Mouse (Mus musculus): Measurements from ENCODE around the gene Eif6. TPM values are rescaled to one million over a fixed set of nuclear protein-coding genes. Genes with fewer than 3 reads are reported as not detected.

Eif6 gene
- polyA plus RNA-seq, 1 experiment from 2014 or later = 186 TPM

DNA sequence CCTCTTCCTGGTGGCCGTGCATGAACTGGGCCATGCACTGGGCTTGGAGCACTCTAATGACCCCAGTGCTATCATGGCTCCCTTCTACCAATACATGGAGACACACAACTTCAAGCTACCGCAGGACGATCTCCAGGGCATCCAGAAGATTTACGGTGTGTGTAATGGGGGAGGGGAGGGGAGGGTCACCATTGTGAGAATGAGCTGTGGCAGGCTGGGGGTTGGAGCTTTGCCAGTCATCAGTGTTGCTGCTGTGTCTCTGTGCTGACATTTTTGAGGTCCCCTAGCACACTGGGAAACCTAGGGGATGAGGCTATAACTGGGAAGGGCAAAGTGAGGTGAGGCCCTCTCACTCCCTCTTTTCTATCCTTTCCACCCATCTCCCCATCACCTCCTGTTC is 19.3 kb downstream of the Eif6 start:
- WGBS = 56% methylated on average over 4 of the region's 4 CpGs

DNA sequence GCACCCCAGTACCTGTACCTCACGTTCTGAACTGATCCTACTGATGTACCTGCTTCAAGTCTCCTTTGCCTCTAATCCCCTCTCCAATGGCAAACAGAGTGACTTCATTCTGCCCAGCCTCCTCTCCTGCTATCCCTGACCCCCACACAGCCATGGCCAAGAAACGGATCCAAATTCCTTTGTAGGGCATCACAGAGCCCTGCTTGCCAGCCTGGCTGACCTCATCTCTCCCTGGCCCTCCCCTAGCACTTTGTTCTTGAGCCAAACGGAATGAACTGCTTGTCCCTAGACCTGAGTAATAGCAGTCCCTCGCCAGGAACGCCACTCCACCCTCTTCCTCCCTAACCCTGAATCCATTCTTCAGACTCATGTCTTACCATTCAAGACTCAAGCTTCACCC is 20.2 kb downstream of the Eif6 start:
- Histone ChIP-seq H3K4me1 (replicated peaks) (no peaks in the 10 kb centered on the region), H3K9me3 (no peaks in the 10 kb centered on the region), H3K36me3 (no peaks in the 10 kb centered on the region), H3K4me3 (replicated peaks) (no peak overlapping the region), H3K27ac (no peak overlapping the region), H3K27me3 (peaks cover 4% of the 10 kb centered on the region; the same call in 1 of the 2 replicates), H3K4me2 (no peak overlapping the region), H3K9ac (replicated peaks) (no peak overlapping the region)
- no peak for ATAC-seq (ENCODE audit: insufficient number of reproducible peaks, insufficient read depth, low FRiP score, low TSS enrichment, low read depth)
- whole genome bisulfite sequencing = 70% methylated on average over 5 of the region's 5 CpGs

More for the DNA sequence above, 19.3 kb downstream of the Eif6 start:
- Histone ChIP-seq H3K9ac (replicated peaks) (no peak overlapping the region), H3K4me3 (replicated peaks) (no peak overlapping the region), H3K36me3 (no peaks in the 10 kb centered on the region), H3K4me2 (no peak overlapping the region), H3K4me1 (replicated peaks) (no peaks in the 10 kb centered on the region), H3K27me3 (peaks cover 4% of the 10 kb centered on the region; the same call in 1 of the 2 replicates), H3K9me3 (no peaks in the 10 kb centered on the region), H3K27ac (no peak overlapping the region)
- no peak for ATAC-seq (ENCODE audit: insufficient number of reproducible peaks, insufficient read depth, low FRiP score, low TSS enrichment, low read depth)

DNA sequence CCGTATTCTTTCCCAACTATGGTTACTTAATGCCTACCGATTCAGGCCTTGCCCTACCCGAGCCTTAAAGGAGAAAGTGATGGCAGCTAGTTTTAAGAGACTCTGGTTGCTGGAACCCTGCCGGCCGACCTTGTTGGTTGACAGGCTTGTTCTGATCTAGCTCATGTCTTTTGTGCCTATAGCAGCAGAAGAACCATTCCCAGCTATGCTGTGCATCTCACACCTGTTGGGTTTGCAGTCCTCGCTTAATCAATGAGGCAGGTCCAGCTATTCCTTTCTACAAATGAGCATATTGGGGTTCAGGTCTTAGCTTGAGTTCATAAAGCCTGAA is 20.8 kb downstream of the Eif6 start:
- 82% methylated on average over 6 of the region's 6 CpGs for WGBS
- no peaks in the 10 kb centered on the region for H3K4me1 ChIP-seq (replicated peaks)
- no peak overlapping the region for H3K27ac ChIP-seq
- H3K4me3 ChIP-seq (replicated peaks) = no peak overlapping the region
- no peaks in the 10 kb centered on the region for H3K36me3 ChIP-seq
- H3K4me2 ChIP-seq = no peak overlapping the region
- H3K9ac ChIP-seq (replicated peaks) = no peak overlapping the region
- no peak for ATAC-seq (ENCODE audit: insufficient number of reproducible peaks, insufficient read depth, low FRiP score, low TSS enrichment, low read depth)
- H3K27me3 ChIP-seq = peaks cover 4% of the 10 kb centered on the region; the same call in 1 of the 2 replicates
- H3K9me3 ChIP-seq = no peaks in the 10 kb centered on the region

DNA sequence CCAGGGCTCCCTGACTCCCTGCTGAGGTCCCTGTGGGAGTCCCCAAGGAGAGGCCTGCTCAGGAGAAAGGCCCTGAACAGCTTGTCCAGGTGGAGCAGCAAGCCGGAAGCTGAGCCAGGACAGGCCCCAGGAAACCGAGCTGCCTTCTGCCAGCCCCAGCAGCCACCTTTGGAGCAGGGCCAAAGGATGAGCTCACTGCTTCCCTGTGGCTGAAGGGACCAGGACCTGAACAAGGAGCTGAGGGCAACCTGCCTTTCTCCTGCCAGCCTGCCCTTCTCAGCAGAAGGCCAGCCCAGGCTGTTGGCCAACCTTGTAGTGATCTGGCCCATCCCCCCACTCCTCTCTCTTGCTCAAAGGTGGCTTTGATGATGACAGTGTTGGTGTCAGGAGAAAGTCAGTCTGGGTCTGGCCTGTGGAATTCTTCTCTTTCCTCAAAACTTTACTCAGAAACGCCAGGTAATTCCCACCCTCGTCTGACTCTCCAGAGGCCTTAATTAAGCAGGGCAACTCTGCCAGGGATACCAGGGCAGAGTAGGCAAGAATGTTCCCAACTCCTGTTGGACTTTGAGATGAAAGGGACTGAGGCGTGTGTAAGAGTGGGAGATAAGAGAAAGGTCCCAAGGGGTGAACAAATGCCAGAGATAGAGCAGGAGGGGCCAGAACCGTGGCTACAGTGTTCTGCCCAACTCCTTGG is 21.3 kb downstream of the Eif6 start:
- no peak overlapping the region for H3K27ac ChIP-seq

DNA sequence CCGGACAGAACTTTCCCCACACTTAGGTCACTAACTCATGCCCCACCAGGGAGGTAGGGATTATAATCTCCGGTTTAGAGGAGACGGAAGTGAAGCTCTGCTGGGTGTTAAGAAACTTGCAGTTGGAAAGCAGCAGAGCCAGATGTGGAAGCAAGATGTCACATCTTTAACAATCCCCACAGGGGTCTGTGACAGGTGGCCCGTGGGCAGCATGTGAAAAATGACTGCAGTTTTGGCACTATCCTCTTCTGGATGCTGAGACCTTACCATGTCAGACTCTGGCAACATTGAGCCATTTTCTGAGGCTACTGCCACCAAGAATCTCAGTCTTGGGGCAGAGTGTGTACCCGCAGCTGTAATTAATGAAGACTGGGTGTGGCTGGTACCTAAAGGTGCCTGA is 22.7 kb downstream of the Eif6 start:
- 69% methylated on average over 5 of the region's 5 CpGs for WGBS
- Histone ChIP-seq H3K4me1 (replicated peaks) (no peaks in the 10 kb centered on the region), H3K4me2 (no peak overlapping the region), H3K27me3 (0 out of 2 replicates have a peak, but pooled peaks cover 4% of the 10 kb centered on the region), H3K27ac (no peak overlapping the region), H3K36me3 (no peaks in the 10 kb centered on the region), H3K4me3 (replicated peaks) (no peak overlapping the region), H3K9ac (replicated peaks) (no peak overlapping the region), H3K9me3 (no peaks in the 10 kb centered on the region)
- ATAC-seq (ENCODE audit: insufficient number of reproducible peaks, insufficient read depth, low FRiP score, low TSS enrichment, low read depth) = no peak

More for the DNA sequence above, 21.3 kb downstream of the Eif6 start:
- H3K4me1 ChIP-seq (replicated peaks) = no peaks in the 10 kb centered on the region
- ATAC-seq (ENCODE audit: insufficient number of reproducible peaks, insufficient read depth, low FRiP score, low TSS enrichment, low read depth) = no peak
- no peaks in the 10 kb centered on the region for H3K9me3 ChIP-seq
- H3K4me2 ChIP-seq = no peak overlapping the region
- H3K4me3 ChIP-seq (replicated peaks) = no peak overlapping the region
- H3K9ac ChIP-seq (replicated peaks) = no peak overlapping the region
- WGBS = 46% methylated on average over 6 of the region's 6 CpGs
- no peaks in the 10 kb centered on the region for H3K36me3 ChIP-seq
- H3K27me3 ChIP-seq = peaks cover 4% of the 10 kb centered on the region; the same call in 1 of the 2 replicates

DNA sequence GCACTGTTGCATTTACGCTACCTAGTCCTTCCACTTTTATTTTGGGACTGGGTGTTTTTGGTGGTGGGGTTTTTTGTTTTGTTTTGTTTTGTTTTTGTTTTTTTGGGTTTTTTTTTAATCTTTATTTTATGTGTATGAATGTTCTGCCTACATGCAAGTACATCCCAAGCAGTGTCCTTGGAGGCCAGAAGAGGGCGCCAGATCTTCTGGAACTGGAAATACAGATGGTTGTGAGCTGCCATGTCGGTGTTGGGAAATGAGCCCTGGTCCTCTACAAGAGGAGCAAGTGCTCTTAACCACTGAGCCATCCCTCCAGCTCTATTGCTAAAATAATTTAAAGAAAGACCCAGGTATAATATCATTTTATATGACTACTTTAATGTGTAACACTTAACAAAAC is 24.0 kb downstream of the Eif6 start:
- no peak overlapping the region for H3K4me3 ChIP-seq (replicated peaks)
- no peaks in the 10 kb centered on the region for H3K9me3 ChIP-seq

DNA sequence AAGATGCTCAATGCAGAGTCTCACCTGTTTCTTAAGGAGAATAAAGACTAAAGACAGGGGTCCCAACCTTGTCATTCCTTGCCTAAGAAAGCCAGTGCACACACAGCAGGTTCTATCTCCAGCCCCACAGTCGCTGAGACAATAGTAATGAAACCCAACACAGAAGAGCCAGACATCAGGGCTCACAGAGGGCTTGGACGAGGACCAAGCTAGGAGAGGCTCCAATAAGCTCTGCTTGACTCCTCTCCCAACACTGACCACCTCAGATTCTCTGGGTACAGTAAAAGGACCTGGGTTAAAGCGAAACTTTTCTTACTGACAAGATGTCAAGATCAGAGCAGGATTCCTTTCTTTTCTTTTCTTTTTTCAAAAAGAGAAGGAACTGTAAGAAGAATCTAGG is 28.1 kb downstream of the Eif6 start:
- Histone ChIP-seq H3K4me3 (replicated peaks) (no peak overlapping the region), H3K9ac (replicated peaks) (no peak overlapping the region), H3K27me3 (no peaks in the 10 kb centered on the region), H3K9me3 (no peaks in the 10 kb centered on the region), H3K36me3 (no peaks in the 10 kb centered on the region), H3K27ac (no peak overlapping the region), H3K4me1 (replicated peaks) (no peaks in the 10 kb centered on the region), H3K4me2 (no peak overlapping the region)
- 62% methylated on average over 3 of the region's 3 CpGs for WGBS
- no peak for ATAC-seq (ENCODE audit: insufficient number of reproducible peaks, insufficient read depth, low FRiP score, low TSS enrichment, low read depth)

More for the DNA sequence above, 24.0 kb downstream of the Eif6 start:
- ATAC-seq (ENCODE audit: insufficient number of reproducible peaks, insufficient read depth, low FRiP score, low TSS enrichment, low read depth) = no peak
- Histone ChIP-seq H3K4me2 (no peak overlapping the region), H3K4me1 (replicated peaks) (no peaks in the 10 kb centered on the region), H3K9ac (replicated peaks) (no peak overlapping the region), H3K27ac (no peak overlapping the region), H3K27me3 (0 out of 2 replicates have a peak, but pooled peaks cover 4% of the 10 kb centered on the region), H3K36me3 (no peaks in the 10 kb centered on the region)
- WGBS = 59% methylated on average over 3 of the region's 3 CpGs

DNA sequence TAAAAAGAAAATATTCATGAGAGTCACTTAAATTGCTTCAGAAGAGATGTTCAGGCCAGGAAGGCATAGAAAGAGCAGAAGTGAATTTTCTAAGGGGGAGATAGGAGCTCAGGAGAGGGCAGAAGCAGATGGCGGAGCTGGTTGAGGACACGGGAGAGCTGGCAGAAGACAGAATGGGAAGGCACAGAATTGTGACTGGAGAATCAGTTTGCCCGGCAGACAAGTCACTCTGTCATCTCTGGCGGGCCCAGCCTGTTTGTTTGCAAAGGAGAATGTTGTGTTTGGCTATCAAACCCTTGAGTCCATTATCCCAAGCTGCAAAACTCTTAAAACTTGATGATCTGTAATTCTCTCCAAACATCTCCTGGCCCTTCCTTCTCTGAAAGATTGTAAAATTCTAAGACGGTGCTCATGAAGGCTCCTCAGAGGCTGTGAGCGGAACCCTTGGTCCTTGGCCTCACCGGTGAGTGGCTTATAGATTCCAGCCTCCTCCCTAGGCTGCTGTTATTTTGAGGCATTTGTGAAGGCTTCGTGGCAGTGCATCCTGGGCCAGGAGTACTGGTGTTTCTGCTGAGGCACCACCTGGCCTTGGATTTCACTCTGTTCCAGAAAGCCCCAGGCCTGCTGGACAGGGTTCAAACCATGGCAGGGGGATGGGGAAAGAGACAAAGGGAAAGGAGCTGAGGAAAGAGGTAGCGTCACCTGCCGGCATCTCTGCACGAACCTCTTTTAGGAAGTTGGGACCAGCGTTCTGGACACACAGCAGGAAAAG is 31.9 kb downstream of the Eif6 start:
- no peak overlapping the region for H3K27ac ChIP-seq
- peaks cover 7% of the 10 kb centered on the region; the same call in 1 of the 2 replicates for H3K4me1 ChIP-seq (replicated peaks)
- H3K4me3 ChIP-seq (replicated peaks) = no peak overlapping the region
- H3K27me3 ChIP-seq = peaks cover 2% of the 10 kb centered on the region; the same call in 1 of the 2 replicates
- no peak overlapping the region for H3K4me2 ChIP-seq
- H3K9me3 ChIP-seq = no peaks in the 10 kb centered on the region
- WGBS = 81% methylated on average over 12 of the region's 12 CpGs
- ATAC-seq (ENCODE audit: insufficient number of reproducible peaks, insufficient read depth, low FRiP score, low TSS enrichment, low read depth) = no peak
- H3K9ac ChIP-seq (replicated peaks) = no peak overlapping the region
- no peaks in the 10 kb centered on the region for H3K36me3 ChIP-seq

DNA sequence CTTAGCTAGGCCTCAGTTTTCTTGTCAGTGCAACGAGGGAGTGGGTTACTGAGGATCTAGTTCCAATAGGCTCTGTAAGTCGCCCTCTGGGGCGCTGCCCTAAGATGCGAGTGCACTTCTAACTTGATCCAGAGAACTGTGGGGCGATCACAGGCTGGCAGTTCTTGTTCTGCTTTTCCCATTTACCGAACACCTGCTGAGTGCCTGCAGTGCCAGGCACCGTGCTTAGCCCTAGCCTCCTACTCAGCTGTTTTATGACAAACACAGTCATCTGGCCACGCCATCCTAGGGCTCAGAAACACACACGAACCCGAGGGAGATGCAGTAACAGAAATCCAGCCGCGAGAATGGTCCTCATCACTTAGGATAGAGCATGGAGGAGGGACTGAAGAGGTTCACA is 33.8 kb downstream of the Eif6 start:
- Histone ChIP-seq H3K9ac (replicated peaks) (no peak overlapping the region), H3K36me3 (no peaks in the 10 kb centered on the region), H3K27me3 (peaks cover 11% of the 10 kb centered on the region), H3K4me1 (replicated peaks) (peaks cover 7% of the 10 kb centered on the region; the same call in 1 of the 2 replicates), H3K4me2 (peak overlapping the region; percentile 44), H3K4me3 (replicated peaks) (no peak overlapping the region), H3K9me3 (no peaks in the 10 kb centered on the region), H3K27ac (no peak overlapping the region)
- ATAC-seq (ENCODE audit: insufficient number of reproducible peaks, insufficient read depth, low FRiP score, low TSS enrichment, low read depth) = no peak
- WGBS = 21% methylated on average over 12 of the region's 12 CpGs

DNA sequence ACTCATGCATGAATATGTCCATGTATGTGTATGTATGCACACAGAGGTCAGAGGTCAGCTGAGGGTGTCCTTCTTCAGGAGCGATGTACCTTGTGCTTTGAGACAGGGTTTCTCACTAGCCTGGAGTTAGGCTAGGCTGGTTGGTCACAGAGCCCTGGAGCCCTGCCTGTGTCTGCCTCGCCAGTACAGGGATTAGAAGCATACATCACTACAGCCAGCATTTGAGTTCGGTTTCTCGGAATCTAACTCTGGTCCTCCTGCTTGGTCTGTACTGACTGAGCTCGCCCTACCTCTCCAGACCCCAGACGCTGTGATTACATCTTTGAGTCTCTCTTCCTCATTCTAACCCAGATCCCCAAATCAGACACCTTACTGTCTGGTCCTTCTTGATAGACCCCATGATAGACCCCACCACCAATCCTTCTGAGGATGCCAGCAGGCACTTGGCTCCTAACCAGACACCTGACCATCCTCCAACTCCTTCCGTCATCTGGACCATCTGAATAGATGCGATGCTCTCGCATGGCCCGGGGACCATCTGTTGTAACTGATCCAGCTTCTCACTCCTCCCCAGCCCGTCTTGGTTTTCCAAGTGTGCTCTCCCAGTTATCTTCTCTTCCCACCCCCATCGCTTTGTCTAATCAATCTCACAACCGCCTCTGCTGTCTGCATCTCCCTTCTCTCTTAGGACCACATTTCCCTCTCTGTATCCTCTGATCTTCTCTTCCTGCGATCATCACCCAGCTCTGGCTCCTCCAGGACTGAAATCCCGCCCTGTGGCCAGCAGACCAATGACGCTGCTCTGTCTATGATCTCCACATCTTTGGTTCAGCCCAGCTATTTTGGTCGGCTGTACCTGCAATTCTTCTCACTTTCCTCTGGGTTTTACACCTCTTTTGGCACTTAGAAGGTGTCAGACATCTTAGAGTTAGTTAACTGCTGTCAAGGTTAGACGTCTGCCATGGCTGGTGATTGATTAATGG is 38.5 kb downstream of the Eif6 start:
- H3K36me3 ChIP-seq = no peaks in the 10 kb centered on the region
- H3K9me3 ChIP-seq = no peaks in the 10 kb centered on the region
- H3K9ac ChIP-seq (replicated peaks) = no peak overlapping the region
- no peak overlapping the region for H3K4me2 ChIP-seq
- no peak for ATAC-seq (ENCODE audit: insufficient number of reproducible peaks, insufficient read depth, low FRiP score, low TSS enrichment, low read depth)
- no peak overlapping the region for H3K27ac ChIP-seq
- H3K27me3 ChIP-seq = peaks cover 17% of the 10 kb centered on the region
- no peak overlapping the region for H3K4me3 ChIP-seq (replicated peaks)
- peaks cover 5% of the 10 kb centered on the region; the same call in 1 of the 2 replicates for H3K4me1 ChIP-seq (replicated peaks)
- WGBS = 59% methylated on average over 18 of the region's 18 CpGs

DNA sequence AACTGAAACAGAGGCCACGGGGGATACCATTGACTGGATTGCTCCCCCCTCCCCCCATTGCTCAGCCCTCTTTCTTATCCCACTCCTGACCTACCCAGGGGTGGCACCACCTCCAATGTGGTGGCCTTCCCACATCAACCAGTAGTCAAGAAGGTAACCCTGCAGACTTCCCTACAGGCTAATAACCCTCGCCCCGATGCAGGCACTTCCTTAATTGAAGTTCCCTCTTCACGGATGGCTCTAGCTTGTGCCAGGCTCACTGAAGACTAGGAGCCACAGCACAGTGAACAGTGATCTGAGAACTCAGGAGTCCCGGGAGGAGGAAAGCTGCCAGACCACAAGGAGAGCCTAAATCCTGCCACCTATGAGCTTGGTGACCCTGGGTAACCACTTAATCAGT is 39.8 kb downstream of the Eif6 start:
- no peaks in the 10 kb centered on the region for H3K4me1 ChIP-seq (replicated peaks)
- H3K27me3 ChIP-seq = peaks cover 17% of the 10 kb centered on the region
- no peak overlapping the region for H3K27ac ChIP-seq
- no peak overlapping the region for H3K4me2 ChIP-seq
- no peak overlapping the region for H3K4me3 ChIP-seq (replicated peaks)
- no peak overlapping the region for H3K9ac ChIP-seq (replicated peaks)
- no peaks in the 10 kb centered on the region for H3K36me3 ChIP-seq
- ATAC-seq (ENCODE audit: insufficient number of reproducible peaks, insufficient read depth, low FRiP score, low TSS enrichment, low read depth) = no peak
- 72% methylated on average over 5 of the region's 5 CpGs for WGBS
- no peaks in the 10 kb centered on the region for H3K9me3 ChIP-seq
